Mouse (Mus musculus): ENCODE measurements around the gene Dpep2nb. TPM values are rescaled to one million over a fixed set of nuclear protein-coding genes. Genes with fewer than 3 reads are reported as not detected.
A peak's percentile ranks its signal among the peaks of the same experiment; 100 is the strongest.

The Dpep2nb gene
- total RNA-seq, 2 experiments from 2014 or later: not detected

GRCm38 (mm10) chr8:105964506-105965265 lies 41.1 kb downstream of the Dpep2nb start:
- no peak for ATAC-seq (replicated peaks; ENCODE audit: poor library complexity)

GRCm38 (mm10) chr8:105961536-105961935 lies 44.2 kb downstream of the Dpep2nb start:
- ATAC-seq (replicated peaks; ENCODE audit: poor library complexity): peak; percentile 59

- peak; percentile 9 for ATAC-seq (replicated peaks; ENCODE audit: poor library complexity)
Measured at GRCm38 (mm10) chr8:105961101-105961500, 44.7 kb downstream of the Dpep2nb start.

- ATAC-seq (replicated peaks; ENCODE audit: poor library complexity): no peak
Measured at GRCm38 (mm10) chr8:105959350-105959749, 46.4 kb downstream of the Dpep2nb start.

- ATAC-seq (replicated peaks; ENCODE audit: poor library complexity): no peak
Measured at GRCm38 (mm10) chr8:105957813-105958212, 48.0 kb downstream of the Dpep2nb start.

- ATAC-seq (replicated peaks; ENCODE audit: poor library complexity): no peak
Measured at GRCm38 (mm10) chr8:105956556-105956955, 49.2 kb downstream of the Dpep2nb start.

GRCm38 (mm10) chr8:105951057-105951659 lies 54.6 kb downstream of the Dpep2nb start:
- ATAC-seq (replicated peaks; ENCODE audit: poor library complexity): no peak

GRCm38 (mm10) chr8:105949350-105949749 lies 56.4 kb downstream of the Dpep2nb start:
- 0 out of 2 replicates have a peak, but pooled peaks have one; percentile 23 for ATAC-seq (replicated peaks; ENCODE audit: poor library complexity)

Other genes starting within 250 kb of the Dpep2nb start
- gene Gfod2, start 247.3 kb downstream of the Dpep2nb start, total RNA-seq (2015): 0.74 and 1.0 TPM in 2 replicates
- gene Gfod2, start 247.3 kb downstream of the Dpep2nb start, total RNA-seq (2017): 1.4 and 4.2 TPM in 2 replicates
- gene Ranbp10, start 178.6 kb downstream of the Dpep2nb start, total RNA-seq (2015): 12.6 and 13.2 TPM in 2 replicates
- 7.7 and 9.2 TPM in 2 replicates for gene Ranbp10, start 178.6 kb downstream of the Dpep2nb start, total RNA-seq (2017)
- not detected in 2 replicates for gene Tsnaxip1, start 178.2 kb downstream of the Dpep2nb start, total RNA-seq (2015)
- gene Tsnaxip1, start 178.2 kb downstream of the Dpep2nb start, total RNA-seq (2017): not detected in 2 replicates
- 18.3 and 21.2 TPM in 2 replicates for gene Cenpt, start 152.7 kb downstream of the Dpep2nb start, total RNA-seq (2015)
- gene Cenpt, start 152.7 kb downstream of the Dpep2nb start, total RNA-seq (2017): 14.4 and 20.1 TPM in 2 replicates
- gene Thap11, start 150.8 kb downstream of the Dpep2nb start, total RNA-seq (2015): 30.9 and 32.4 TPM in 2 replicates
- 25.1 and 28.5 TPM in 2 replicates for gene Thap11, start 150.8 kb downstream of the Dpep2nb start, total RNA-seq (2017)
- gene Nutf2, start 145.4 kb downstream of the Dpep2nb start, total RNA-seq (2015): 261 and 316 TPM in 2 replicates
- gene Nutf2, start 145.4 kb downstream of the Dpep2nb start, total RNA-seq (2017): 26.3 and 49.1 TPM in 2 replicates
- gene Edc4, start 125.1 kb downstream of the Dpep2nb start, total RNA-seq (2015): 13.2 and 17.1 TPM in 2 replicates
- 27.6 and 33.2 TPM in 2 replicates for gene Edc4, start 125.1 kb downstream of the Dpep2nb start, total RNA-seq (2017)
- 0.57 TPM in 1 of 2 replicates, not detected in the other for gene Nrn1l, start 112.4 kb downstream of the Dpep2nb start, total RNA-seq (2015)
- gene Nrn1l, start 112.4 kb downstream of the Dpep2nb start, total RNA-seq (2017): not detected in 2 replicates
- gene Pskh1, start 105.5 kb downstream of the Dpep2nb start, total RNA-seq (2015): 13.4 and 14.8 TPM in 2 replicates
- 19.9 and 20.2 TPM in 2 replicates for gene Pskh1, start 105.5 kb downstream of the Dpep2nb start, total RNA-seq (2017)
- 0.22 and 3.2 TPM in 2 replicates for gene Ctrl, start 72.1 kb downstream of the Dpep2nb start, total RNA-seq (2015)
- gene Ctrl, start 72.1 kb downstream of the Dpep2nb start, total RNA-seq (2017): 2.2 TPM in 1 of 2 replicates, not detected in the other
- gene Psmb10, start 67.5 kb downstream of the Dpep2nb start, total RNA-seq (2015): 127 and 155 TPM in 2 replicates
- 58.8 and 66.5 TPM in 2 replicates for gene Psmb10, start 67.5 kb downstream of the Dpep2nb start, total RNA-seq (2017)
- gene Lcat, start 62.6 kb downstream of the Dpep2nb start, total RNA-seq (2015): 0.83 TPM in 1 of 2 replicates, not detected in the other
- 0.12 TPM in 1 of 2 replicates, not detected in the other for gene Lcat, start 62.6 kb downstream of the Dpep2nb start, total RNA-seq (2017)
- gene Slc12a4, start 39.9 kb downstream of the Dpep2nb start, total RNA-seq (2015): 2.0 and 3.5 TPM in 2 replicates
- gene Slc12a4, start 39.9 kb downstream of the Dpep2nb start, total RNA-seq (2017): 7.7 and 8.4 TPM in 2 replicates
- not detected in 2 replicates for gene Dpep3, start 26.5 kb downstream of the Dpep2nb start, total RNA-seq (2015)
- not detected in 2 replicates for gene Dpep3, start 26.5 kb downstream of the Dpep2nb start, total RNA-seq (2017)
- 7.9 and 12.0 TPM in 2 replicates for gene Dus2, start 14.6 kb downstream of the Dpep2nb start, total RNA-seq (2015)
- gene Dus2, start 14.6 kb downstream of the Dpep2nb start, total RNA-seq (2017): 10.8 and 20.3 TPM in 2 replicates
- gene Ddx28, start 5.9 kb upstream of the Dpep2nb start, total RNA-seq (2015): 8.6 and 12.0 TPM in 2 replicates
- 18.2 and 20.8 TPM in 2 replicates for gene Ddx28, start 5.9 kb upstream of the Dpep2nb start, total RNA-seq (2017)
- gene Nfatc3, start 52.9 kb upstream of the Dpep2nb start, total RNA-seq (2015): 112 and 126 TPM in 2 replicates
- 25.2 and 32.7 TPM in 2 replicates for gene Nfatc3, start 52.9 kb upstream of the Dpep2nb start, total RNA-seq (2017)
- not detected in 2 replicates for gene Esrp2, start 131.0 kb upstream of the Dpep2nb start, total RNA-seq (2015)
- not detected in 2 replicates for gene Esrp2, start 131.0 kb upstream of the Dpep2nb start, total RNA-seq (2017)
- gene Pla2g15, start 144.4 kb upstream of the Dpep2nb start, total RNA-seq (2015): 18.6 and 20.1 TPM in 2 replicates
- 16.0 and 18.8 TPM in 2 replicates for gene Pla2g15, start 144.4 kb upstream of the Dpep2nb start, total RNA-seq (2017)
- 25.3 and 32.8 TPM in 2 replicates for gene Slc7a6, start 162.9 kb upstream of the Dpep2nb start, total RNA-seq (2015)
- 20.8 and 27.6 TPM in 2 replicates for gene Slc7a6, start 162.9 kb upstream of the Dpep2nb start, total RNA-seq (2017)
- gene Slc7a6os, start 205.0 kb upstream of the Dpep2nb start, total RNA-seq (2015): 43.4 and 54.2 TPM in 2 replicates
- 39.5 and 47.7 TPM in 2 replicates for gene Slc7a6os, start 205.0 kb upstream of the Dpep2nb start, total RNA-seq (2017)
- 14.6 and 16.2 TPM in 2 replicates for gene Prmt7, start 205.0 kb upstream of the Dpep2nb start, total RNA-seq (2015)
- gene Prmt7, start 205.0 kb upstream of the Dpep2nb start, total RNA-seq (2017): 41.0 and 45.8 TPM in 2 replicates

Measured in megakaryocyte progenitor cell, adult 5-6 weeks (primary cell).